Mouse (Mus musculus) kidney, postnatal 0 days (tissue): ENCODE measurements around the gene Ddi2. TPM values are rescaled to one million over a fixed set of nuclear protein-coding genes. Genes with fewer than 3 reads are reported as not detected.

Experiments used
- ATAC-seq: fragments of 200-750 bp; cut with Nextera tagmentation; replicated peaks from 2 replicates; pipeline ENCODE4 v1.8.0; 2017; ENCODE audit warnings: low read depth, moderate number of reproducible peaks, moderate TSS enrichment, moderate library complexity; ENCODE audit not compliant: low FRiP score
- DNase-seq: peaks from one replicate; pipeline ENCODE4 v3.0.0-alpha.2; 2016; ENCODE audit warnings: low spot score
- H3K27ac ChIP-seq: fragments of 300-500 bp; sonication (generic); 2 replicates; pipeline ENCODE4 v1.5.1; 2014; ENCODE audit warnings: mild to moderate bottlenecking
- H3K27me3 ChIP-seq: fragments of 300-500 bp; sonication (generic); 2 replicates; pipeline ENCODE4 v1.6.1; 2014; ENCODE audit warnings: low read length, mixed read lengths; ENCODE audit not compliant: insufficient read depth
- H3K36me3 ChIP-seq: fragments of 300-500 bp; sonication (generic); 2 replicates; pipeline ENCODE4 v1.6.1; 2014; ENCODE audit warnings: low read length, mixed read lengths; ENCODE audit not compliant: insufficient read depth
- H3K4me1 ChIP-seq: fragments of 300-500 bp; sonication (generic); replicated peaks from 2 replicates; pipeline ENCODE4 v1.6.1; 2014; ENCODE audit warnings: antibody characterized with exemption, low read length, mixed read lengths; ENCODE audit not compliant: insufficient read depth
- H3K4me2 ChIP-seq: fragments of 300-500 bp; sonication (generic); 2 replicates; pipeline ENCODE4 v1.6.1; 2014; ENCODE audit warnings: mild to moderate bottlenecking, low read length, moderate library complexity, mixed read lengths
- H3K4me3 ChIP-seq: fragments of 300-500 bp; sonication (generic); replicated peaks from 2 replicates; pipeline ENCODE4 v1.5.1; 2014; ENCODE audit warnings: low read depth, low read length
- H3K9ac ChIP-seq: fragments of 300-500 bp; sonication (generic); 2 replicates; pipeline ENCODE4 v1.6.1; 2014; ENCODE audit warnings: low read depth, low read length
- H3K9me3 ChIP-seq: fragments of 300-500 bp; sonication (generic); replicated peaks from 2 replicates; pipeline ENCODE4 v1.6.1; 2016; ENCODE audit warnings: low read length, inconsistent platforms, mixed read lengths
- CTCF ChIP-seq: IDR thresholded peaks from 2 replicates; pipeline ENCODE4 v1.5.1; 2016; ENCODE audit warnings: antibody characterized with exemption, low read depth, mild to moderate bottlenecking, moderate library complexity
- WGBS: fragments of 180-500 bp; shearing (Covaris S2); extraction: QIAGEN DNeasy Blood & Tissue Kit; methylation state at CpG from one replicate; pipeline ENCODE4 v1.1.7; 2014; 5-methylcytosine and 5-hydroxymethylcytosine counted together
- polyA plus RNA-seq: library from polyadenylated mRNA; unstranded; fragments of >200 nt; fragmentation: Nextera tagmentation; extraction: Ambion mirVana; gene quantifications from 2 replicates; pipeline ENCODE4 v1.2.1, GENCODE M21; 2015

Ddi2 gene
- polyA plus RNA-seq, 1 experiment from 2014 or later = 16.4 TPM

DNA sequence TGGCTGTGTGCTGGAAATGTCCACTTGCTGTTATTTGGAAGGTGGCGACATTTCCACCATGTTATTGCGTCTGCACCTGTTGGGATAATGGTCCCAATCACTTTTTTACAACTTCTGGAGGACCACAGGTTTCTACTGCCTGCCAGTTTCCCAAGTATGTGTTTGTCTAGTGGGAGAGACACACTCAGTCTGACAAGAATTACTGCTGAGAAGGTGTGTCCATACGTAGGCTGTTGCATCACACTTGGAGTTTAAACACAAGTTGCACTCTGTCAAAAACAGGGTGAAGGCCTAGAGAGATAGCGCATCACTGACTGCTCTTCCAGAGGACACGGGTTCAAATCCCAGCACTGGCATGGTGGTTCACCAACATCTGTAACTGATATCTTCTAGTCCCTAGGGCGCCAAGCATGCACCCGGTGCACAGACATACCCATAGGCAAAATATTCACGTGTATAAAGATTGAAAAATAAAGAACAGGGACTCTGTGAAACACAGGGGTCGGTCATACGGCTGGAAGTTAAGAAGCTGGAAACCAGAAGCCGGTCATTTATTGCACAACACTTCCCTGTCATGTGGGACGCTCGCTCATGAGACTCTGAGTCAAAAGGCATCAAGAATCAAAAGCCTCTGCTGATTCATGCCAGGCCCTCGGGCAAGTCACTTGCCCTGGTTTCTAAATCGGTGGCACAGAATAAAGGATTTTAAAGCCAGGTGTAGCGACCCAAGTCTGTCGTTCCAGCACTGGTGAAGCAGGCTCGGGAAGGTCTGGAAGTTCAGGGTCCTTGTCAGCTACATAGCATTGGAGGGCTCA lies 53.1 kb downstream of the Ddi2 start:
- 78% methylated on average over 18 of the region's 18 CpGs for WGBS
- no peaks in the 10 kb centered on the region for H3K4me1 ChIP-seq
- H3K36me3 ChIP-seq = no peaks in the 10 kb centered on the region
- no peak overlapping the region for H3K27ac ChIP-seq
- TF ChIP-seq CTCF = no peak
- DNase-seq = no peak
- no peak overlapping the region for H3K4me3 ChIP-seq
- no peak overlapping the region for H3K9ac ChIP-seq
- no peaks in the 10 kb centered on the region for H3K27me3 ChIP-seq
- H3K4me2 ChIP-seq = no peak overlapping the region
- no peaks in the 10 kb centered on the region for H3K9me3 ChIP-seq
- ATAC-seq = no peak

DNA sequence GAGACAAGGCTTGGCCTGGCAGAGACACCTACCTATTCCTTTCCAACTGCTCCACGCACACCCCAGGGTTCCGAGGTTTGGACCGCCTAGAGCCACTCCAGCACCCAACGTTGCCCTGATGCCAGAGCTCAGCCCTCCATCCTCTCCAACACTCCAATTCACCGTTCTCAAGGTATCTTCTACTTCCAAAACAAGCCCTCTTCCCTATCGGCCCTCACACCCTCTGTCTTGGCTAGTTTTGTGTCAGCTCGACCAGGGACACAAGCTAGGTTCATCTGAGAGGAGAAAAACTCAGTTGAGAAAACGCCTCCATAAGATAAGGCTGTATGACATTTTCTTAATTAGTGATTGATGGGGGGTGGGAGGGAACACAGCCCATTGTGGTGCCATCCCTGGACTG lies 58.4 kb downstream of the Ddi2 start, which contains the start of gene Plekhm2:
Plekhm2 (minus strand) TSS at position 101 of the 400 bp plus-strand sequence.
- H3K27ac ChIP-seq = peak within 1 kb of the TSS; percentile 84
- peak within 1 kb of the TSS; percentile 69 for H3K4me2 ChIP-seq
- peak; percentile 25; the same call in 1 of the 2 replicates for ATAC-seq
- H3K9ac ChIP-seq = peak within 1 kb of the TSS; percentile 97
- no peaks in the 10 kb centered on the region for H3K9me3 ChIP-seq
- no peak for DNase-seq
- peak within 1 kb of the TSS; percentile 79 for H3K4me3 ChIP-seq
- TF ChIP-seq CTCF = no peak
- H3K36me3 ChIP-seq = peaks cover 11% of the 10 kb centered on the region; the same call in 1 of the 2 replicates
- H3K27me3 ChIP-seq = no peaks in the 10 kb centered on the region
- 69% methylated on average over 8 of the region's 8 CpGs for WGBS
- peaks cover 7% of the 10 kb centered on the region for H3K4me1 ChIP-seq

DNA sequence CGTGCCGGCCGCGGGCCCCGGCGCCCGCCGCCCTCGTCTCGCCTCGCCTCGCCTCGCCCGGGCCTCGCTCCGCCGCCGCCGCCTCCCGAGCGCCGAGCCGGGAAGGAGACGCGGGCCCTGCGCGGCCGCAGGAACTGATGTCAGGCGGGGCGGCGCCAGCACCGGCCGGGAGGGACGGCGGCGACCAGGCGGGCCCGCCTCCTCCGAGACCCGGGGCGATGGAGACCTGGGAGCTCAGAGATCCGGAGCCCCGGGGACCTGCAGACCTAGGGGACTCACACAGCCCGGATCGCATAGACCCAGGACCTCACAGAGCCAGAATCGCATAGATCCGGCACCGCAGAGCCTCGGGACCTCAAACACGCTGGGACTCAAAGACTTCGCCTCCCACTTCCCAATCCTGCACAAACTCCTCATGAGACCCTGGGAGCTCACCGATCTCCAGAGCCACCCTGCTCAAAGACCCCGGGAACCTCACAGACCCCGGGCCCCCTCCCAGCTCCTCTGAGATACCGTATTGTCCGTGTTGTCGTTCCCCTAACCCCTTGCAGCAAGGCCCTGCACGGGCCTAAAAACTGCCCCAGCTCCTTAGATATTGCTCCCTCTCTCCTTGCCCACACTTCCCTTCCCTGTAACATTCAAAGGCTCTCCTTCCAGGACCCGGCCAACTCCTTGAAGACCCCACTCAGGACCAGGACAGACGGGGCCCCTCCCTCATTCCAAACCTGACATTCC lies 59.0 kb downstream of the Ddi2 start:
- Histone ChIP-seq H3K27me3 (no peaks in the 10 kb centered on the region), H3K9me3 (no peaks in the 10 kb centered on the region), H3K9ac (peak overlapping the region; percentile 97), H3K4me2 (peak overlapping the region; percentile 69), H3K4me3 (peak overlapping the region; percentile 79), H3K27ac (peak overlapping the region; percentile 84), H3K36me3 (peaks cover 11% of the 10 kb centered on the region; the same call in 1 of the 2 replicates), H3K4me1 (peaks cover 7% of the 10 kb centered on the region)
- no peak for TF ChIP-seq CTCF
- DNase-seq (peak; percentile 76), ATAC-seq (peak; percentile 82)
- WGBS = under 1% methylated on average over 44 of the region's 60 CpGs

DNA sequence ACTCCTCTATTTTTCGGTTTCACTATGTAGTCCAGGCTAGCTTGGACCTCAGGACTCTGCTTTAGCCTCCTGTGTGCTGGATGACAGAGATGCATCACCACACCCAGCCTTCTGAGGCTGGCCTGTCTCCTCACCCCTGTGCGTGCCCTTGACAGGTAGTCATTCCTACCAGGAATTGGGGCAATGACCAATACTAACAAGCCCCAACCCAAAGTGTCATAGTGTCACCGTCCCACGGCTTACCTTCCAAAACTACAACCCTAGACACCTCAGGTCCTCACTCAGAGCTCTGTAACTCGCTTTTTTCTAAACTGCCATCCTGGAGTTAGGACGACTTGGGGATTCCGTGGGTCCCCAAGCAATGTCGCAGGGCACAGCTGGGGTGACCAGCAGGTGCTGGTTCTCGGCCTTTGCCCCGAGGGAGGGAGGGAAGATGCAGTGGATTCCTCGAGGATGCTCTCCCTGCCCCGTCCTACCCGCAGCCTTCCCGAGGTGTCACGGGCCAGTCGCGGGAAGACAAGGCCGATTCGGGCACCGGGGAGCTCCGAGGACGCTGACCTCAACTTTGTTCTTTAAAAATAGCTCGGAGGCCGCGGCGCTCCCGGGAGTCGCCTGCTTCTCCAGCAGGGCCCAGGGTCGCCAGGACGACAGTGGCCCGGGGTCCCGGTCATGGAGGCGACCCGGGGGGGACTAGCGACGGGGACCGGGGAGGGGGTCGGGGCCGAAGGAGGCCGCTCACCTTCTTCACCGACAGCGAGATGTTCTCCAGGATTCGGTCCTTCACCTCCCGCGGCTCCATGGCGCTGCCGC lies 59.9 kb downstream of the Ddi2 start:
- Histone ChIP-seq H3K9me3 (no peaks in the 10 kb centered on the region), H3K36me3 (peaks cover 11% of the 10 kb centered on the region; the same call in 1 of the 2 replicates), H3K4me1 (peaks cover 7% of the 10 kb centered on the region), H3K9ac (peak overlapping the region; percentile 97), H3K27ac (peak overlapping the region; percentile 84), H3K4me3 (peak overlapping the region; percentile 79), H3K27me3 (no peaks in the 10 kb centered on the region), H3K4me2 (peak overlapping the region; percentile 69)
- DNase-seq = no peak
- no peak for TF ChIP-seq CTCF
- ATAC-seq = 0 out of 2 replicates have a peak, but pooled peaks have one; percentile 12
- 3% methylated on average over 39 of the region's 47 CpGs for WGBS

DNA sequence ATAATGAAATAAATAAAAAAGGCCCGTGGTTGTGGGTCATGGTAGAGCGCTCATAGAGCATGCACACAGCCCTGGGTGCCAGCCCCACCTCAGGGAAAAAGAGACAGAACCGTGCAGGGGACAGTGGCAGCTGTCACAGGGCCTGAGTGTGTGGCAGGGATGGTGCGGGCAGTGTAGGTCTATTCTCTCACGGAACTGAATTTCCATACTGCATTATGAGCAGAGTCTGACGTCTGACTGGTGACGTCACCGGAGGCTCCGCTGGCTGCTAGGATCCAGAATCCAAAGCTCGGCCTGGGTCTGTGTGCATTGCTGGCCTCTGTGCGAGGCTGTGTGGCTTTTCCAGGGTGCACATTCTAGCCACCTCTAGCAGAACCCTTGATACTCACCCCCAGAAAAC lies 62.3 kb downstream of the Ddi2 start:
- WGBS = 87% methylated on average over 11 of the region's 11 CpGs

DNA sequence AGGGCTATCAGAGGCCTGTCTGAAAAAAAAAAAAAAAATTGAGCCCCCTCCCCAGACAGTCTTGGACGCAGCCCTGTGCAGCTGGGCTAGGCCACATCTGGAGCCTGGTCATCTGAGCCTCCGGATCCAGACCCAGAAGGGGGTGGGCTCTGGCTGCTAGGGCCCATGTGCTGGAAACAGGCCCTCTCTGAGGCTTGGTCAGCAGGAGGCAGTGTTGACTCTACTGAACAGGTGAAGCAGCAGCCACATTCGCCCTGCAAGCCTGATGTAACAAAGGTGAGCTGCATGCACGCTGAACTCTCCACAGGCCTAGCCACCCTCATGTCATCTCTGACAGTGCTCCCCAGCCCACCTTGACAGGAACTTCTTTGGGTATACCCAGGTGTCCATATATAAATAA lies 63.5 kb downstream of the Ddi2 start:
- peaks cover 15% of the 10 kb centered on the region; the same call in 1 of the 2 replicates for H3K36me3 ChIP-seq
- WGBS = 56% methylated on average over 4 of the region's 4 CpGs
- no peak overlapping the region for H3K9ac ChIP-seq
- DNase-seq = no peak
- peaks cover 5% of the 10 kb centered on the region for H3K4me1 ChIP-seq
- H3K27ac ChIP-seq = no peak overlapping the region
- no peaks in the 10 kb centered on the region for H3K9me3 ChIP-seq
- TF ChIP-seq CTCF = peak; percentile 46; the same call in 1 of the 2 replicates
- no peak overlapping the region for H3K4me3 ChIP-seq
- H3K27me3 ChIP-seq = no peaks in the 10 kb centered on the region
- no peak overlapping the region for H3K4me2 ChIP-seq
- ATAC-seq = no peak

More for the DNA sequence above, 62.3 kb downstream of the Ddi2 start:
- H3K4me1 ChIP-seq = peaks cover 7% of the 10 kb centered on the region
- H3K9me3 ChIP-seq = no peaks in the 10 kb centered on the region
- H3K36me3 ChIP-seq = peaks cover 15% of the 10 kb centered on the region; the same call in 1 of the 2 replicates
- ATAC-seq (no peak), DNase-seq (no peak)
- H3K27ac ChIP-seq = no peak overlapping the region
- H3K4me2 ChIP-seq = no peak overlapping the region
- no peaks in the 10 kb centered on the region for H3K27me3 ChIP-seq
- H3K9ac ChIP-seq = no peak overlapping the region
- H3K4me3 ChIP-seq = no peak overlapping the region
- no peak for TF ChIP-seq CTCF
